Mouse (Mus musculus) right cerebral cortex, postnatal 25 days (tissue): Measurements from ENCODE around the gene Duoxa1.
"Not testable (repeated sequence)": the region's sequence is repeated elsewhere in the genome, so short reads cannot be mapped to it uniquely, and the experiment has no call there.

ENCODE experiments used
- DNase-seq: peaks from one replicate; pipeline ENCODE4 v3.0.0; 2022

Duoxa1 gene

DNA sequence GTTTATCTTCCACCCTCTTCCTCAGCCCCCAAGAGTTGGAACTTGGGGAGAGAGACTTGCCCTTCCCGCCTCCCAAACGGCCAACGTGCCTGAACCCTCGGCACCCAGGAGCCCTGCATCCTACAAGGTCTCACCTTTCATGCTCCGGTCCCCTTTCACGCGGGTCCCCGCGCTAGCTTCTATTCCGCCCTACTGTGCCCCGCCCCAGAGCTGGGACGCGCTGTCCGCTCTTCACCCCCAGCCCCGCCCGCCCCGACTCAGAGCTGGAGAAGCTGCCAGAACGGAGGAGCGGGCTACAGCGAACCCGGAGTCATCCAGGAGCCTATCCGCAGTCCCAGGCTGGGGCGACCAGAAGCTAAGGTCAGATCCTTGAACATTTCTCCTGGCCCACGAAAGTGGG is at the start of gene Duoxa1:
Gene Duoxa1, minus strand, starts transcription at position 195 of the 400 bp plus-strand sequence.
- DNase-seq: no peak

DNA sequence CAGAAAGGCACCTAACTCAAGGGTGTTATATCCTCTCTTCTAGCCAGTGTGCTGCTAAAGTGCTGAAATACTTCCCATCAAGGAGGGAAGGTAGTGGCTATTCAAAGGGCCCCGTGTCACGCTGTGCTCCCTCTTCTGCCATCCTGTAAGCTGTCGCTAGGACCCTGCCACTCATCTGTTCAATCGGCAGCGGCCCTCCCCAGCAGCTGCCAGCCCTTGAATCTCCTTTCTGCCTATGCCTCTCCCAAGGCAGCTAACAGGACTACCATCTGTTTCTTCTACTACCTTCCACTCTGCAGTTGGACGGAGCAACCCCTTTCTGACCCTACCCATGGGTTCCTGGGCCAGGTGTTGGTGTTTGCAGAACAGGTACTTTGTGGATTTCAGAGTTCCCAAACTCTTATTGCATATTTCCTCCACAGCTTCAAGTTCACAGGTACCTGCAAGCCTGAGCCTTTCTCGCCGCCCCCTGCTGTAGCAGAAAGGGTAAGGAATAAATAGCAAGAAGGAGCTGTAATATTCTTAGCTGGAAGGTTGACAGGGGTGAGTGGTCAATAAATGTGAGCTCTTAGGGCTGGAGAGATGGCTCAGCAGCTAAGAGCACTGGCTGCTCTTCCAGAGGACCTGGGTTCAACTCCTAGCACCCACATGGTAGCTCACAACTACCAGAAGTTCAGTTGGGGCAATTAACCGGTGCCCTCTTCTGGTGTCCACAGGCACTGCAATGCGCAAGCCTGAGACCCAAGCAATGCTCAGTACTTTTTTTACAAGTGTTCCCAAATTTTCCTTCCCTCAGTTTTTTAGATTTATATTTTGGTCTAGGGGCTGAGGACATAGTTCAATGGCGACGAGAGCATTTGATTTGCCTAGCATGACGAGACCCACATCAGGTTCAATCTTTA is 49.3 kb upstream of the Duoxa1 start:
- DNase-seq: no peak

DNA sequence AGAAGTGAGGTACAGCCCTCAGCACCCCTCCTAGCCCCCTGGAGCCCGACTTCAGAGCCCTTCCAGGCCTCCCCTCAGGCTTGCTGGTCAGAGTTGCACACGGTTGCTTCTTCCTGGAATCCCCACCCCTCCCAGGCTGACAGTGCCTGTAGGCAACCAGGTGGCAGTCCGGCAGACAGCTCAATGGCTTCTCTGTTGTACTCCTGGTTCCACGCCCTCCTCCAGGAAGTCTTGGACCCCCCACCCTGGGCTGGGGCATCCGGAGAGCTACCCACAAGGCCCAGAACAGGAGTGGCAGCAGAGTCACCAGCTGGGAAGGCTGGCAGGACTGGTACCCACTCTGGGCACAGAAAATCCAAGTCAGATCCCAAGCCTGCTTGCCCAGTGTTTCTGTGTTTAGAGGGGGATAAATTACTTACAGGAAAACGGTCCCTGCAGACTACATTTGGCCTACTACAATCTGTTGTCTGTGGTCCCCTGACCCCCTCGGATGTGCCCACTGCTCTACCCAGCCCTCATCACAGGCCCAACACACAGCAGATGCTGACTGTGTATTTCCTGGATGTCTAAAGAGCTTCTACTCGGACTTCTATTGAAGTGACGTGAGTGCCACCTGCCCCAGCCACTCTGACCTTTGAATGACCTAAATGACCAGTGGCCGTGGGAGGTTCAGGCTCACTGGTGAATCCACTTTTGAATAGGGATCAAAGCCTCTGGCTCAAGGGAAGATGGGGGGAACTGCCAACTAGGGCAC is 48.5 kb upstream of the Duoxa1 start:
- DNase-seq: no peak

DNA sequence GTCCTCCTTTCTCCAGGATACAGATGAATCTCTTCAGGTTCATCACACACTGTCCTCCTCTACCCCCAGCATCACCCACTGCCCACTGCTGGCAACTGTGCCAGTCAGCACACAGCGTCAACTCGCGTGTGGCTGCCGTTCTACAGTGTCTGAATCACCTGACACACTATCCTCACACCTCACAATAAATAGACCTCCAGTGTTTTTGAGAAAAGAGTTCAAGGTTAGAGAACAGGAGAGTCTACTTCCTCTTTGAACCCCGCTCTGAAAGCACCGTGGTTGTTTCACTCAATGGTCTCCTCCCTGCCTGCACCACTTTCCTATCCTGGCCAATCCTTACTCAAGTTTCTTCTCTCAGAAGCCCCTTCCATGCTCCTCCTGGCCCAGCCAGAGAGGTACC is 47.7 kb upstream of the Duoxa1 start:
- no peak for DNase-seq

DNA sequence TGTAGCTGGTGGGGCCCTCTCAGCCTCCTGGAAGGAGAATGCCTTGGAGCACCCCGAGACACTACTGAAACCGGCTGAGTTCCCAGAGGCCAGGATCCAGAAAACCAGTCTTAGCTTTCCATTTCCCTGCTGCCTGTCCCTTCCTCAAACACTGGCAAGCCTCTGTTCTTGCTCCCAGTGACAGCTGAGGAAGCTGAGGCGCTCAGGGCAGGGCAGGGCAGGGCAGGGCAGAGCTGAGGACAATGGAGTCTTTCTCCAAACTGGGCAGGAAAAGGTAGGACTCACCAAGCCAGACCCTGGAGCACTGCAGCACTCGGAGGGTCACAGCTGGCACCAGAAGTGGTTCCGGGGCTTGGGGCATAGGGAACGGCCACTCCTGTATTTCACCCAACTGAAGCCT is 46.8 kb upstream of the Duoxa1 start:
- no peak for DNase-seq

DNA sequence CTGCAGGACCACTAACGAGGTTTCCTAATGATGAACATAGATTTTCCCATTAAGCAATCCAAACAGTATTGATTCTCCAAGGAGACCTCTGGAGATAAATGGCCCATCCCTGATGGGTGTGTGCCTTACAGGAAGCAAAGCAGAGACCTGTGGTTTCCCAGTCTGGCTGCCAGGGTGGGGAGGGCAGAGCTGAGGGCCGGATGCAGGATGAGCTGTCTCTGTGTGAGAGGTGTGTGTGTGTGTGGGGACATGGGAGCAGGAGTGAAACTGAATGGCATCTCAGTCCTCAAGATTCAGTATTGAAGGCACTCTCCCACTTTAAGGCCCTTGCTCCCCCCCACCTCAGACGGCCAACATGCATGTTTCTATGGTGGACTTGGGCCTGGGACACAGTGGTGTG is 42.7 kb upstream of the Duoxa1 start:
- DNase-seq: no peak

DNA sequence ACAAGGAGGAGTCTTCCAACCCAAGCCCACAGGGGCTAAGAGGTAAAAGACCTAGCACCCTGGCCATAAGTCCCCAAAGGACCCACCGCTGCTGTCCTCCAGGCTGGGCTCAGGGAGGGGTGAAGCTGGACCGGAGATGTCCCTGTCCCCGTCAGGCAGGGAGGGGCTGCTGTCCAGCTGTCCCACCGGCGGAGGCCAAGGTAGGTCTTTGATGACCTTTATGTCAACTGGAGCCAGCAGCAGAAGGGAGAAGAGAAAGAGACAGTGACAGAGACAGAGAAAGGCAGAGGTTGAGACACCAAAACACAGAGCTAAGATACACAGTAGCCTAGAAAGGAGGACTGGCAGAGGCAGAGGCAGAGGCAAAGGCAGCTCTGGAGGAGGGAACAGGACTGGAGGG is 41.9 kb upstream of the Duoxa1 start:
- DNase-seq: no peak

DNA sequence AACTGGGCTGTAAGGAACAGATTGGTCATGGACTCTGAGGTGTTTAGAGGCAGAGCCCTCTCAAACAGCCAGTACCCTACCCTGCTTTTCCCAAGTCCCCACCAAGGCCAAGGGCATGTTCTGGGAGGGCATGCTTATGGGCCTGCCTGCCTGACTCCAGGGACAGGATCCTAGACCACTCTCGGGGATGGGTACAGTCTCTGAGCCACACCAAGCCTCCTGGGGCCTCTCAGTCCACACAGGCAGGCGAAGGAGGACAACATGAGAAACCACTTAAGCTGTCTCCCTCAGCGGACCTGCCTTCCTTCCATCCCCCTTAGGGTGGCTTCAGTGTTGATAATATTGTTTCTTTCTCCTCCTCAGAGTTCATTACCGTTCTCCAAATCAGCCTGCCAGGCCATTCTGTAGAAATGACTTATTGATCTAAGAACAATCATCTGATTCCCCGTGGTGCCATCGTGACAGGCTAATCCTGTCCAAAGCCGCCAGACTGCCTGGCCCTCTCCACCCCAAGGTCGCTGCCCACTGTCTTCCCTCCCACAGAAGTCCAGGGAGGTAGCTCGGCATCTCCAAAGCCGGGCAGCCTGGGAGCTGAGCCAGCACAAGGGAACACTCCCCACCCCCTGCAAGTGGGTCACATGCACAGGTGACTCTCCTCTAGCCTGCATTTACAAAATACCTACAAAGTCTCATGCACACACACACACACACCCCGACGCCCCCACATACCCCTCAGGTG is 40.8 kb upstream of the Duoxa1 start:
- no peak for DNase-seq

DNA sequence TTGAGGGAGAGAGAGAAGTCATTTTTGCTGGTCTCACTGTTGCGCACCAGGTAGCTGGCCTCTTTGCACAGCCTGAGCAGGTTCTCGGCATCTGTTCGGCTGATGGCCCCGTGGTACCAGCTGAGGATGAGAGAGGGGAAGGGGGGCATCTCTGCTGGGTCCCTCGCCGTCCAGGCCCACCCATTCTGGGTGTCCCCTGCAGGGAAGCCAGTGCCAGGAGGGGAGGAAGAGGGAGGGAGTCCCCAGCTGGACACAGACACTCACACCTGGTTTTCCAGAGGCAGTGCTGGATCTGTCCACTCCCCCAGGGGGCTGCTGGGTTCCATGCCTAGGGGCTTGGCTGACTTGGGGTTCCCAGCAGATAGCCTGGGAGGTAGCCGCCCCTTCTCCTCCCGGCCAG is 40.2 kb upstream of the Duoxa1 start:
- DNase-seq: no peak

DNA sequence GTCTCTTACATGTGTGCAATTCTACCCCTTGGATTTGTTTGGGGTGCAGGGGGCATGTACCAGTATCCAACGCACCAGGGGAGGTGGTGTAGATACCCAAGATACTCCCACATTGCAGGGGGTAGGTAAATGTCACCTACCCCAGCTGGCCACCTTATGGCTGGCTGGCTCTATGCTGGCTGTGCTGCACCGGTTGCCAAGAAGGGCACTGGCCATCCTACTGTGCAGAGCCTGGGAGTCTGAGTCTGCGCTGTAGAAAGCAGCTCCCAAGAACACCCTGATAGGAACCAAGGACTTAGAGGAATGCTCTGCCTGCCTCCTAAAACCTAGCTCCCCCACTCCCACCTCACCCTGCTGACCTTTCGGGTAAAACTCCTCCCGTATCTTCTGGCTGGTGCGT is 39.5 kb upstream of the Duoxa1 start:
- no peak for DNase-seq

DNA sequence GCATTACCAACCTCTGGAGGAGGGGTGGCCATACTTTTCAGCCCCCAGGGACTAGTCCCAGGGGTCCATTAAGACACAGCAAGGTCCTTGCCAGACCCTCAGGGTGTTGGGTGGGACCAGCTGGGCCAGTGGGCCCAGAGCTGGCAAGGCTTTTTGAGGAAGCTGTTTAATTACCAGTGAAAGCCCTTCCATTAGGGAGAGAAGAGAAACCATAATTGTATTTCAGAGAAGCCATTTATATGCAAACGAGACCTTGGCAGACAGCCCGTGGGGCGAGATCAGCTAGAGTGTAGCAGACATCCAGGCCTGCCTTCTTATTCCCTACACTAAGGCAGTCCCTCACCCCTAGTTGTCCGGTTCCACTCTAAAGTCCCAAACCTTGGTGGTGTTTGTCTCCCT is 38.4 kb upstream of the Duoxa1 start:
- DNase-seq: peak; percentile 55

DNA sequence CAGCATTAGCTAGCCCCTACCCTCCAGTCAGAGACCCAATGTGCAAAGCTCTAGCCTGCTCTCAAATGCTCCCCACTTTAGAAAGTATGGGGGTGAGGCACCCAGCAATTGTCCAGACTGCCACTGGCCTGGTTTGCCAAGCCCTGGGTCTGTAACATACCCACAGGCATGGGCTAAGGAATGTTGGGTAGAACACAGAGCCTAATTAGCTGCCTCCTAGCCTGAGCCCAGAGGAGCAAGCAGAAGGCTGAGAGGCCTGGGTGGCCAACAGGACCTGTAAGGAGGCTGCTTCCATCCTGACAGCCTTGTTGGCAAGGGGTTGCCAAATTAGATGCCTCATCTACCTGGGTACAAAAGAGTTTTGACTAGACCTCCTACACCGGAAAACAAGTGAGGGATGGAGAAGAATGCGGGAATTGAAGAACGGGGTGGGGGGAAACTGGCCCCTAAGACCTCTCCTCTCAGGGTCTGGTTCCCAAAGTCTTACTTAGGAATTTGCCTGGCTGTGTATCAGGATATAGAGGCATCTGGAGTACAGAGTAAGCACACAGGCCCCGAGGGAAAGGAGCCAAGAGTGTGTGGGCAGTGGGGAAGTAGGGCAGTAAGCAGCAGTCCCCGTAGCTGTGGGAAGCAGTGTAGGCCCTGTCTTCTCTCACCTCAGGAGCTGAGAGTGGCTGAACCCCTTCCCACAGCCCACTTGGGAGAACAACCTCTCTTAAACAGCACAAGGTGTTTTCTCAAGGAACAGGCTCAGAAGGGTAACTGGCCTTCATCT is 37.8 kb upstream of the Duoxa1 start:
- DNase-seq: peak; percentile 71

DNA sequence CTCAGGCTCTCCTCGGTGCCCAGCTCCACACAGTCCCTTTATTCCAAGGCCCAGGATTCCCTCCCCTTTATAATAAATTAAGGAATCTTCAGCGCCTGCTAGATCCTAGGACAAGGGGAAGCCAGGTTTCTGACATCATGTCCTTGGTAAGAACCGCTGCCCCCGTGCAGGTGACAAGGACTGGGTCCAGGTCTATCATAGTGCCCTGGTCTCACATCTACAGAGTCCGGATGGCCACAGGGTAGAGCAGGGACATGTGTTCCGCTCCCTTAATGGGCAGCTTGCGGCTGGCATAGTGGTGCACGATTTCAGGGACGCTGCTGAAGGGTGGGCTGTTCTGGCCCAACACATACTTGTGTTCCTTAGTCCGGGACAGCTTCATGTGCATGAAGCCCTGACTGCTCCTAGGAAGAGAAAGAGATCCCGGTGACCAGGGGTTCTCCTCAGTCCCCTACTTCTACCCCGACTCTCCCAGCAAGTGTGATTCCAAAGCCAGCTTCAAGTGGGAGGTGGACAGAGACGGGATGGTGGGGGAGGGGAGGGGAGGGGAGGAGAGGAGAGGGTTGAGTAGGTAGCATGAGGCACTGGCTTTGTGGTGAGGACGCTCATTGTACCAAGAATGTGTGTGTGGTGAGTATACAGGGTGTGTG is 35.7 kb upstream of the Duoxa1 start:
- DNase-seq: no peak

DNA sequence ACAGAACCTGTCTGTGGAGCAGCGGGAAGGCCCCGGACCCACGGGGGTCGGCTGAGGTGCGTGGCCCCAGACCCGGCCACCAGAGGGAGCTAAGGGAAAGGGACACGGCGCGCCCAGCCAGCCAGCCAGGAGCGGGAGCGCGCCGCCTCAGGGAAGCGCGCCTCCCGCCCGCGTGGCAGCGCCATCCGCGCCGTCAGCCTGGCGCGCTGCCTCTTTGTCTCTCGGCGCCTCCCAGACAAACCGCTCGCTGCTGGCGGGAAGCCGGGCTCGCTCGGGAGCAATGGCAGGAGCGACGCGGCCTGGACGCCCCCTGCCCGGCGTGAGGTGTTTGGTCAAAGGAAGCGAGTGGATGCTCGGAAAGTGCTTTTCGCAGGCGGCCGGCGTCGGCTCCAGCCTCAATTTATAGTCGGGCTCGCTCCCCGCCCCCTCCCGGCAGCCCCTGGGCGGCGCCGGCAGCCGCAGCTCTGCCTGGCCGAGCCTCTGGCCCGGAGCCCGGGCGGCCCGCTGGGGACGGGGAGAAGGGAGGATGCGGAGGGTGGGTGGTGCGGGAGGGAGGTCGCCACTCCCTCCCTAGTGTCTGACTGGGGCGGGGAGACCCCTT is 35.1 kb upstream of the Duoxa1 start:
- DNase-seq: peak; percentile 92

DNA sequence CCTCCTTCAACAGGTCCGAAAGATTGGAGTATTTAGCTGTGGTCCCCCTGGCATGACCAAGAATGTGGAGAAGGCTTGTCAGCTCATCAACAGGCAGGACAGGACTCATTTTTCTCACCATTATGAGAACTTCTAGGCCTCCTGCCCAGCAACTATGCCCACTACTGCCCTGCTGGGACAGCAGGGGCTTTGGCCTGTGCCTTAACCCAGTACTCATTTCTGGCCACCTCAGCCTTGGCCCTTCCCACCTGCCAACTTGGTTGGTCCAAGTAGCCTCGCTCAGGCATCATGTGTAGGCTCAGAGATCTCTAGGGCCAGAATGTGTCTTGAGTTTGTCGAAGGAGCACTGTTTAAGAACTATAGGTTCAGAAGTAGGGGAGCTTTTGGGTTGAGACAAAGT is 33.7 kb upstream of the Duoxa1 start:
- DNase-seq: no peak

DNA sequence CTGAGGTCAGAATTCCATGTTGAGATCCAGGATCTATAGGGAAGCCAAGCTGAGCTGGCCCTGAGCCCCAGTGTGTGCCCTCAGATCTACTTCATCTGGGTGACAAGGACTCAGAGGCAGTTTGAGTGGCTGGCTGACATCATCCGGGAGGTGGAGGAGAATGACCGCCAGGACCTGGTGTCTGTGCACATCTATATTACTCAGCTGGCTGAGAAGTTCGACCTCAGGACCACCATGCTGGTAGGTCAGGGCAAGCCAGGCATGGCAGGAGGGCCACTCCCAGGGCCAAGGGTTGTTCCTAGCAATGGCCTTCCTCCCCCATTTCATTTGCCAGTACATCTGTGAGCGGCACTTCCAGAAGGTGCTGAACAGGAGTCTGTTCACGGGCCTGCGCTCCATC is 32.6 kb upstream of the Duoxa1 start:
- not testable (repeated sequence) for DNase-seq

DNA sequence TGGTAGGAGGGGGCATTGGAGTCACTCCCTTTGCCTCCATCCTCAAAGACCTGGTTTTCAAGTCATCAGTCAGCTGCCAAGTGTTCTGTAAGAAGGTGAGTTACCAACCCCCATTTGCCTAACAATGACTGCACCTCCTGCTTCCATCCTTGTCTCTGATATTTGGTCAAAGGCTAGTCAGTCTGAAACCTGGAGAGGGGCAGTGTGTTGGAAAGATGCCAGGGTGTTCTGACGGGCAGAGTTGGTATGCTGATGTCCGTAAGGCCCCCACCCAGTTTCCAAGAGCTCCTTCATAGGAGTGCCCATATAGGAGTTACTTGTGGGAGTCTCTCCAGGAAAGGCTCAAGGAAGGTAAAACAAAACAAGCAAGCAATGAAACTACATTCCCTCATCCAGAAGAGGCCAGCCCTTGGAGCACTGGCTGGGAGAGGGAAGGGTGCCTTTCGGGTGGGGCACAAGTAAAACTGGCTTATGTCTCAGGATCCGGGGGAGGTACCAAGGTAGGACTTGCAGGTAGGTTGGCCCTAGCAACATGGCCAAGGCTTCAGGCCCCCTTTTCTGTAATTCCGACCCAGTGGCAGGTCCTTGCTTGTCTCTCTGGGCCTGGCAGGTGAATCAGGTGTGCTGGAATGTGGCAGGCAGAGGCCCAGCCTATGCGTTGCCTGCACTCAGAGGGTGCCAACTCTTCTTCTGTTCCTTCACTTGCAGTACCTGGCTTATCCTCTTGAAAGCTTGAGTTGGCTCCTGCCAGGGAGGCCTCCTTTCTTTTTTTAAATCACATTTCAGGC is 31.8 kb upstream of the Duoxa1 start:
- no peak for DNase-seq

DNA sequence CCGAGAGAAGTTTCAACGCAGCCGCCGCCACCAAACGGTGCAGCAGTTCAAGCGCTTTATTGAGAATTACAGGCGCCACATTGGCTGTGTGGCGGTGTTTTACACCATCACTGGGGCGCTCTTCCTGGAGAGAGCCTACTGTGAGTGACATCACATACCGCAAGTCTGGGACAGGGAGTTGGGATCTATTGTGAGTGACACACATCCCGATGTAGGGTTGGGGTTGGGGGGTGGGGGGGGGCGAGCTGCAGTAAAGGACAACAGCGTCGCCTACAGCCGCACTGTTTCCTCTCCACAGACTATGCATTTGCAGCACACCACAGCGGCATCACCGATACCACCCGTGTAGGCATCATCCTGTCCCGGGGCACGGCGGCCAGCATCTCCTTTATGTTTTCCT is 23.8 kb upstream of the Duoxa1 start:
- no peak for DNase-seq

DNA sequence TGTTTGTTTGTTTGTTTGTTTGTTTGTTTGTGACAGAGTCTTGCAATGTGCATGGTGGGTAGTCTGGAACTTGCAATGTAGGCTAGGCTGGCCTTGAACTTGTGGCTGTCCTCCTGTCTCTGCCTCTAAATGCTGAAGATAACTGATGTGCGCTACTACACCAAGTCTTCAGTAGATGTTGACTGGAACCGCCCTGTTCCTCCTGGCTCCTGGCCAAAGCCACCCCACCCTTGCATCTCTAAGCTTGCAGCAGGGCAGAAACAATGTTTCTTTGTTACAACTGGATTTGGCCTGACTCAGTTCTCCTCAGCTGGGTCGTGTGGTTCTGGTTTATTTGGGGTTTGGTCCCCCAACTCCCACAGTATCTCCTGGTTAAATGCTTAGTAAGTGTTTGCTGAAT is 20.6 kb upstream of the Duoxa1 start:
- DNase-seq: no peak

DNA sequence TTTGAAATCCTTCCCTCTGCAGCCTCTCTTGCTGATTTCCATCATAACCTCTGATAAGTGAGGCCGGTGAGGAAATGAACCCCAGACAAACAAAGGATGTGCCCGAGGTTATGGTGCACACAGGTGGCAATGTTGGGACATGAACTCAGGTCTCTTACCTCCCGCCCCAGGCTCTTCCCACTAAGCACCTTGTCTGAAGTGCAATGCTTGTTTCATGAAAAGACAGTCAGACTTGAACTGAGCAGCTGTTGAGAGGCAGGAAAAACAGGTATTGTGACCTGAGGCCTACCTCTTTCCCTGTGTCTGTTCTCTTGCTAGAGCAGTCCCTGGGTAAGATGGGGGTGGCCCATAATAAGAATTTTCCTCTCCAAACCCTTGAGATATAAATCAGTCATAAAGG is 18.7 kb upstream of the Duoxa1 start:
- no peak for DNase-seq

DNA sequence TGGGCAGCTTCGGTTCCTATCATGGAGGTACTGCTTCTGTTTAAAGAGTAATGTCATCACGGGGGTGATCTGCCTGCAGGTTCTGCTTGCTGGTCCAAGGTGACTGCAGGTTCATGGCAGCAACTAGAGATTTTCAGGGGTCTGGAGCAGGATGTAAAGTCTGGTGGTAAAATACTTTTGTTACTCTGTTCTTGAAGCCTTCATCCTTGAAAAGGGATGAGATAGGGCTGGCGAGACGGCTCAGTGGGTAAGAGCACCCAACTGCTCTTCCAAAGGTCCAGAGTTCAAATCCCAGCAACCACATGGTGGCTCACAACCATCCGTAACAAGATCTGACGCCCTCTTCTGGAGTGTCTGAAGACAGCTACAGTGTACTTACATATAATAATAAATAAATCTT is 16.8 kb upstream of the Duoxa1 start:
- DNase-seq: not testable (repeated sequence)
